Mouse (Mus musculus) right cerebral cortex, postnatal 10 days (tissue): ENCODE results near the gene Cnot10.

Source experiments
- DNase-seq, 2 experiments: peaks; one replicate each; pipeline ENCODE4 v3.0.0; 2021; ENCODE audit warnings: low spot score in 2 of 2

Cnot10 gene

DNA sequence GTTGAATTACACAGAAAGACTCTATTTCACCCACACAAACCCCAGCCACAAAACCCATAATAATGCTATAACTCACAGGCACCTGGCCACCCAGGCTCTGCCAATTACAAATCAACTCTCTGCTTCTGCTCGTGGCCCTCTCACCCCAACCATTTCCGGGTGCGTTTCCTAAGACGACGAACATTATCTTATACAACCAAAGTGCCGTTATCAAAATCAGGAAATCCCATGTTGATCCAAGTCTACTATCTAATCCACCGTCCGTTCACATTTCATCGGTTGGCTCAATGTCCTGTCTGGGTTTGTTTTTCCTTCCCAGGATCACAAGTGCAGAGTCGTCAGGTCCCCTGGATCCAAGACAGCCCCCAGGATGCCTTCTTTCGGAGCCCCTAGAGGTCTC, 61.3 kb downstream of the Cnot10 start:
- DNase-seq = no peak

DNA sequence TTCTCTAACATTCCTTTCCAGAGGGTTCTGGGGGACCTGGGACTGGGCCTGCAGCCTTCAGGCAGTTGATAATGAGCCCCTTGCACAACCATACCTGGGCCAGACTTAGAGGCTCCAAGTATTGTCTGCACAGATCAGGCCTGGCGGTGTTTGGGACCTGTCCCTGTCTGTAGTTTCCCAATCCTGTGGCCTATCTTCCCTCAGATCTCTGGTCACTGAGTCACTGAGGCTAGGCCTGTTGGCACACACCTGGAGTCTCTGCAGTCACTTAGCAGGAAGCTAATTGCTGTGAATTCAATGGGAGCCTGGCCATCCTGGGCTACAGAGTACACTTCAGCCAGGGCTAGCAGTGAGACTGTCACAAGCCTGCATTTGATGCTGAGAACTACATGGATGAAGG, 64.0 kb downstream of the Cnot10 start:
- no peak for DNase-seq

DNA sequence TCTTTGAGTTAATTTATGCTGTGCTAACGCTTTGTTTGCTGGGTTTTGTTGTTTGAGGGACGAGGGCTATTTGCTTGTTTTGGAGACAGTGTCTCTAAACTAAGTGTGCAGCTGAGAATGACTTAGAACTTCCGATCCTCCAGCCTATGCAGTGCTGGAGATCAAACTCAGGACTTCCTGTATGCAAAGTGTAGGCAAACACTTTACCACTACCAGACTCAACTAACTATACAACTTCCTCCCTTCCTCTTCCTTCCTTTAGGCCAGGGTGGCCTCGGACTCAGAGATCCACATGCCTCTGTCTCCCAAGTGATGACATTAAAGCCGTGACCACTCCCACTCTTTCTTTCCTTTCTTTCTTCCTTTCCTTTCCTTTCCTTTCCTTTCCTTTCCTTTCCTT, 66.5 kb downstream of the Cnot10 start:
- no peak for DNase-seq

DNA sequence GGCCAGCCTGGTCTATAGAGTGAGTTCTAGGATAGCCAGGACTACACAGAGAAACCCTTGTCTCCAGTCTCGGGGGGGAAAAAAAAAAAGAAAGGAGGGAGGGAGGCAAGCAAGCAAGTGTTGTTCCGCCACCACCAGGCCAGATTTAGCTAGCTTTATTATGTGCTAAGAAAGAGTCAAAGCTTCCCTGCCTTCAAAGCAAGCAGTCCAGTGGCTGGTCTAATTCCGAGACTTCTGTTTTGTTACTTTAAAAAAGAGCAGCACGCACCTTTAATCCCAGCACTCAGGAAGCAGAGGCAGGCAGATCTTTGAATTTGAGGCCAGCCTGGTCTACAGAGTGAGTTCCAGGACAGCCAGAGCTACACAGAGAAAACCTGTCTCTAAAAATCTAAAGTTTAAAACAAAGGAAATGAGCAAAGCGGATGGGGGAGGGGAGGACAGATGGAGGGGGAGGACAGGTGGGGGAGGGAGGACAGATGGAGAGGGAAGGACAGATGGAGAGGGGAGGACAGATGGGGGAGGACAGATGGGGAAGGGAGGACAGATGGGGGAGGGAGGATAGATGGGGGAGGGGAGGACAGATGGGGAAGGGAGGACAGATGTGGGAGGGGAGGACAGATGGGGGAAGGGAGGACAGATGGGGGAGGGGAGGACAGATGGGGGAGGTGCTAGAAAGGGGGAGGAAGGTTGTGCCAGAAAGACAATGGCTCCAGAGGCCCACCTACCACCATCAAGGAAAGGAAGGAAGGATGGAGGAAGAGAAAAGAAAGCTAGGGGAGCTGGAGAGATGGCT, 71.1 kb downstream of the Cnot10 start:
- DNase-seq = no peak

- DNase-seq = no peak
These were observed 75.3 kb downstream of the Cnot10 start for GRCm38 (mm10) chr9:114564667-114565066.

DNA sequence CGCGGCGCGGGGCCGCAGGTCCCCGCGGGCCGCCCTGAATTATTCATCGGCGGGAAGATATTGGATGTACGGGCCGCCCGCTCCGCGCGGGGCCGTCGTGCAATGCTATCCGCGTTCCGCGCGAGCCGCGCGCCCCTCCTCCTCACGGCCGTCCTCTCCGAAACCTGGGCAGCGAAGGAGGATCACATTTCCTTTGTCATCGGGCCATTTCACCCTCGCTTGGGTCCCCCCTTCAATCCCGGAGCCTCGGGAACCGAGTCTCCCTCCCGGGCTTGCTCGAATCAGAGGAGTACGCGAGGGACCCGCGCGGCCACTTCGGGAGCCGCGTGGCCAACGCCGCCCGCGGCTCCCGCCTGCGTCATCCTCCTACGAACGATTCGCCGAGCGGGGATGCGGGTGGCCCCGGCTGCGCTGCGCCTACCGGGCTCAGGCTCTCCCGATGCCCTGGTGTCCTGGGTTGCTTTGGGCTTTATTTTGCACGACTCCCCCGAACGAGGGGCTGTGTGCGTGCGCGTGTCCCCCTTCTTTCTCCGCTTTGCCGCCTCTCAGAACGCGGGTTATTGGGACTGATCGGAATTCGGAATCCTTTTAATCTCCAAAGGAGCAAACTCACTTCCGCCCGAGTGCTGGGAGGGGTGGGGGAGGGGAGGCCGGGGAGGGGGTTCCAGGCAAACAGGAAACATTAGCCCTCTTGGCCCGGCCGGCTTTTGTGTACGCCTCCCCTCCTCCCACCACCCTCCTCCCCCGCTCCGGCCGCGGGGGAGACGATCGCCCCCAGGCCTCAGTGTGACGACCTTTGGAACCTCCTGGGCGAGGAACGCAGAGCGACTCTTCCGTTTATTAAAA, 76.0 kb downstream of the Cnot10 start, which contains the start of gene Trim71:
Gene Trim71 (minus strand): TSS at position 609 of the 846 bp plus-strand sequence.
- DNase-seq = peak; percentile 33 to 35

DNA sequence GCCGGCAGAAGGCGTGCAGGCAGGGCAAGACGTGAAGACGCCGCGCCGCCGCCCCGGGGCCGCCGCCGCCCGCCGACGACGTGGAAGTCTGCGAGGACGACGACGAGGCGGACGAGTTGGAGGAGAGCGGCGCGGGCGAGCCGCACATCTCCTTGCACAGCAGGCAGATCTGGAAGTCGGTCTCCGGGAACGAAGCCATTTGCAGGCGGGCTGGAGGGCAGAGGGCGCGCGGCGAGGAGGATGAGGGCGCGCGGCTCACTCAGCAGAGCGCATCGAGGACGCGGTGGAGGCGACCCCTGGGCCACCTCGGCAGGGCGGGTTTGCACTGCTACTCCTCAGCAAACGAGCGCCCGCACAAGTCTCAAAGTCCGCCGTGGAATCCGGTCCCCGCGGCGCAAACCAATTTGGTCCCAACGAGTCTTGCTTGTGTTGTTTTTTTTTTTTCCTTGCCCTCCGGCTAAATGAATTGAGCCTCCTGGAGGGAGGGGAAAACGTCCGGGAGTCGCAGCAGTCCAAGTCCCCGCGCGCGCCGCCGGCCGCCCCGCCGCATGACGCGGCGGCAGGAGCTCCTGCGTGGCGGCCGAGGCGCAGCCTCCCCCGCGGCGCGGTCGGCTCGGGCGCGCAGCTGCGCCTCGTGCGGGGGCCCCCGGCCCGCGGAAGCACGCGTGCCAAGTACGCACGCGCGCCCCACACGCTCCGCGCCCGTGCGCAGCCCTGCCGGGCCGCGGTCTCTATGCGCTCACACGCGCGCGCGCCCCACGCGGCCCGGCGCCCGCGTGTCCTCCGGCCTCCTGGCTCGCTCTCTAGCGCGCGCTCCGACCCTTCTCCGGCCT, 76.8 kb downstream of the Cnot10 start:
- DNase-seq = peak in 1 of 2 experiments; percentile 35

DNA sequence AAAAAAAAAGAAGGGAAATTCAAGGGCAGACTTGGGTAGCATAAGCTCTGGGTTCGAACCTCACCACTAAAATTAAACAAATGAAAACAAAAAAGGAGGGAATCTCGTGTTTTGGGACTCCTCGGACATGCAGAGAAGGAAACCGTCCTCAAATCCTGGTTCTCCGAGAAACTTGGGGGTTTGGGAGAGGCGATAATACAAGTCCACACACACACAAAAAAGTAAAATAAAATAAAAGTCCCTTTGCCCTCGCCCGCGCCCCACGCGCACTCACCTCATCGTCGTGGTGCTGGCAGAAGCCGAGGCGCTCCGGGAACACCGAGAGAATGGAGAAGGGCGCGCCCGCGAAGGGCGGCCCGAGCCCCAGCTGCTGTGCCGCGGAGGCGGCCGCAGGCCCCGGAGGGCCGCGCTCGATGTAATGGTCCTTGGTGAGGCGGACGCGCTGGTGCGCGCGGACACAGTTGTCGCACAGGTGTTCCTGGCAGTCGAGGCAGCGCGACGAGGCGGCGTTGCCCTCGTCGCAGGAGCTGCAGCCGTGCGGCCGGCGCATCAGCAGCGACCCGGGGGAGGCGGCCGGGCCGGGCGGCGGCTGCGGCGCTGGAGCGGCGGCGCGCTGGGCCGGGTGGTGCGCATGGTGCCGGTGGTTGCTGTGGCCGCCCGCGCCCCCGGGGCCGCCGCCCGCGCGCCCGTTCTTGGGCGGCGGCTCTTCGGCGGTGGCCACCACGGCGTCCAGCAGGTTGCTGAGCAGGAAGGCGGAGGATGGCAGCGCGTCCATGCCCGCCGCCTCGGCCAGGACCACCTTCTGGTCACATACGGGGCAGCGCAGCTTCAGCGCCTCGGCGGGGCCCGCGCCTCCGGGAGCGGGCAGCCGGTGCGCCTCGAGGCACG, 77.7 kb downstream of the Cnot10 start:
- DNase-seq = no peak

DNA sequence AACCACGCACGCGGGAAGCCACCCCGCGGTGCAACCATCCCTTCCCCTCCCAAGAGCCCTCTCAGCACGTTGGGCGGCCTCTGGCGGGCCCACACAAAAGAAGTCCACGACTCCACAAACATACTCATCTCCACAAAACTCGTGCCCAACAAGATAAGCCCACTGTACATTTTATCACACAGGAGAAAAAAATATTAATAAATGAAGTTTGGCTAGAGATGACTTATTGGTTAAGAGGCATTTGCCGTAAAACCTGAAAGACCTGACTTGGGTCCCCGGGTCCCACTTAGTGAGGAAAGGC, 78.4 kb downstream of the Cnot10 start:
- DNase-seq = no peak

GRCm38 (mm10) chr9:114560771-114561670, 79.0 kb downstream of the Cnot10 start:
- no peak for DNase-seq

DNA sequence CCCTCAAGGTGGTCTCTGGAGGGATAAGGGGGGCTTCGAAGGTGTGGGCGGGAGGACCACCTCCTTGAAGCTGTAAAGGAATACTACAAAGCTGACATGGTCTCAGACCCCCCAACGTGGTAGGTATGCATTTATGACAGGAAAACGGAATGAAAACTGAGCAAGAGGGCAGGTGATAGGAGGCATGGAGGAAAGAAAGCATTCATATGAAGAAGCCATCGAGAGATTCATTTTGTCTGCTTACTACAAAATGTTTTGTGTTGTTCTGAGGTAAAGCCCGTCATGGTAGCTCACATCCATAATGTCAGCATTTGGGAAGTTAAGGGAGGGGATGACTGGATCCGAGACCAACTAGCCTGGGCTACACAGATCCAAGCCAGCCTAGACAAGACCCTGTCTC, 79.8 kb downstream of the Cnot10 start:
- DNase-seq = no peak

GRCm38 (mm10) chr9:114557086-114557485, 82.9 kb downstream of the Cnot10 start:
- no peak for DNase-seq

- no peak for DNase-seq
These were observed 83.6 kb downstream of the Cnot10 start for GRCm38 (mm10) chr9:114556276-114556855.

- peak in 1 of 2 experiments; percentile 26 for DNase-seq
These were observed 85.5 kb downstream of the Cnot10 start for GRCm38 (mm10) chr9:114554355-114554979.

DNA sequence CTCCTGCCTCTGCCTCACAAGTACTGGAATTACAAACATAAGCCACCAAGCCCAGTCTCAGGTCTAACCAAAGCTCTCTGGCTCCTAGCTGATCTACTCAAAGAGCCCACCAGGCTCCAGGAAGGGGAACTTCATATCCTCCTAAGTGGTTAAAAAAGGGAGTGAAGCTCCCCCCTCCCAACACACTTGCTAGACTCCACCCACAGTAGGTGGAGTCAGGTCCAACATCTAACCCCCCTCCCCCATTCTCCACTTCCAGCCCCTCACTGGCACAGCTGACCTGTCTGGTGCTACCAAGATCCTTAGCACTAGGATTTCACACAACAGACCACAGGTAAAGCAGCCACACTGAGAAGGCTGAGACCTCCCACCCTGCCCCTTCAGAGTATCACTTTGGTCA, 86.2 kb downstream of the Cnot10 start:
- DNase-seq = no peak

DNA sequence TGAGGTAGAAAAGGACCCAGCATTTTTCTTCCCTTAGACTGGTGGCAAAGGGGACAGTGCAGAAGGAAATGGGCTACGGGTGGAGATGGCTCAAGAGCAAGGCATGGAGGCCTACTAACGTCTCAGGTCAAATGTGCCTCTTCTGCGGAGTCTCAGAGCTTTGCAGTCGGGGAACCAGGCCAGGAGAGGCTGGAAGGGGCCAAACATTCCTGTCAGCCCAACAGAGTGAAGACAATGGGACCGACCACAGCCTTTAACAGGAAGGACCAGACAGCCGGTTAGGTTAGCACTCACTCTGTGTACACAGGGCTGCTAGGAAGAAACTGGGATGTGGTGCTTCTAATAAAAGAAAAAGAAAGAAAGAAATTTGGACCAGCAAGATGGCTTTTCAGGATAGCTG, 90.0 kb downstream of the Cnot10 start:
- no peak for DNase-seq

DNA sequence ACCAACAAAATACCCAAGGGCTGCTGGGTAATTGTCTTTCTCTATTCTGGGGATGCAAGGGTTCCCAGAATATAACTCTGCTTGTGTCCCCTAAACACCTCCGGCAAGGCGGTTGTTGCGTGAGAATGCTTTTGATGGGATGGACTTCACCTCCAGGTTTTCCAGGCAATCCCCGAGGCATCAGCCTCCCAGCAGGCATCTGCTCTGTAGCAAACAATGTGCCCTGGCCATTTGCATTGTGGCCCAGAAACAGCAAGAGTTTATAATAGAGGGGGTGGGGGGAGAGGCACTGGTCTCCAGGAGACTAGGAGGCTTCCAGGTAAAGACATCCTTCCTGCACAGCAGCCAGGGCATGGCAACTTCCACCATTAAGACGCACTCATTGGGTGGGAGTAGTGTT, 90.9 kb downstream of the Cnot10 start:
- DNase-seq = no peak

DNA sequence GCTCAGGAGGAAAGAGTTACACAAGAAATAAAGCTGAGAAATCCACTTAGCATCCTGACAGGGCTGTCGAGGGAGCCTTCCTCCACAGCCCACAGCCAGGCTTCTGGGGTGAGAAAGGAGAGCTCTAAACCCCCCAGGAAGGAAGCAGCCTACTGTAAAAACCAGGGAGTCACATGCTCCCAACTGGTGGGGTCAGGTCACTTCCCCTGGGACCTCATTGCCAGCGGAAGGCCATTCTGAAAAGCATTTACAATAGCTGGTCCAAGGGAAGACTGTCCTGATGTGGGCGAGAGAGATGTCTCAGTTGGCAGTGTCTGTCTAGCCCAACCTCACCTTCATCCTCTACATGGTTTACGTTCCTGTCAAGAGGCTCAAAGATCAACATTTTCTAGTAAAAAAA, 91.5 kb downstream of the Cnot10 start:
- no peak for DNase-seq

GRCm38 (mm10) chr9:114547643-114548077, 92.3 kb downstream of the Cnot10 start:
- no peak for DNase-seq
